In the genomic region with DNA sequence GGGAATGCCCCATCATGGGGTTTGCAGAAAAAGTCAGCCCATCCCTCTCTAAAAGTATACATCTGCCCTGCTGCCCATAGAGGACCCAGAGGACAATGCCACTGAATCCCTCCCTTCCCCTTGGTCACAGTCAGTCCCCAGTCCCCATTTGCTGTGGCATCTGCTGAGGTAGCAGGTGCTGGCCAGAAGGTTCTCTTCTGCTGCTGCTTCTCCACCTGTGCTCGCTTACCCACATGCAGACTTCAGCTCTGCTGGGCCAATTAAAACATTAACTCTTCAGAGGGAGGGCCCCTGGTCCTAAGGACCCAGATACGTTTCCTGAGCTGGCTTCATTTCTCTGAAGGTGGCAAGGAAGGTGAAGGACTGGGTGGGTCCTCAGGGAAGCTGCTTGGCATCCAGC, we compare ENCODE assay signal across 28 mouse cellular contexts.
DNase-seq lines count a peak whose midpoint lies in the region; ATAC-seq and TF ChIP-seq lines count a peak whose summit lies in the region.
"Had no signal": no experiment of that assay in that cellular context is flagged by ENCODE, and none has a peak within 500 bp of the region (broad histone marks: within the 10 kb centered on the region; RNA-seq: fewer than 3 reads in every experiment).

No protein-coding gene starts in this region.

- ATAC-seq in cerebellum, adult (ENCODE audit: insufficient number of reproducible peaks, low FRiP score, low TSS enrichment), result peak; percentile 65
- no peak for ATAC-seq in heart, embryonic 11.5 days (replicated peaks; ENCODE audit: insufficient number of reproducible peaks, low FRiP score, low TSS enrichment)
- ATAC-seq in intestine, postnatal 0 days, result no peak
- ATAC-seq: forebrain, embryonic 14.5 days; lung, postnatal 0 days had no signal

- H3K4me3 ChIP-seq in heart, embryonic 11.5 days (ENCODE audit: low read depth, low read length), result no peak overlapping the region
- H3K4me3 ChIP-seq in intestine, postnatal 0 days (ENCODE audit: low read depth, low read length), result no peak overlapping the region
- H3K4me3 ChIP-seq: embryonic facial prominence, embryonic 12.5 days; heart, embryonic 12.5 days; hindbrain, embryonic 15.5 days; left cerebral cortex, adult 2 months; limb, embryonic 15.5 days; liver, embryonic 13.5 days; megakaryocyte, embryonic 14.5 days had no signal

- no peak overlapping the region for H3K9ac ChIP-seq in heart, embryonic 11.5 days (ENCODE audit: low read depth, low read length)
- H3K9ac ChIP-seq in intestine, postnatal 0 days (ENCODE audit: low read depth, low read length), result no peak overlapping the region
- H3K9ac ChIP-seq: embryonic facial prominence, embryonic 12.5 days; heart, embryonic 12.5 days; hindbrain, embryonic 15.5 days; limb, embryonic 15.5 days; liver, embryonic 13.5 days had no signal

- 79% methylated on average over 2 of the region's 2 CpGs for WGBS in heart, embryonic 11.5 days (ENCODE audit: insufficient replicate concordance)
- WGBS in intestine, postnatal 0 days, result 65% methylated on average over 2 of the region's 2 CpGs

- H3K27ac ChIP-seq in heart, embryonic 11.5 days (ENCODE audit: low read depth, low read length), result no peak overlapping the region
- no peak overlapping the region for H3K27ac ChIP-seq in intestine, postnatal 0 days (ENCODE audit: low read depth, low read length)
- H3K27ac ChIP-seq: embryonic facial prominence, embryonic 12.5 days; hindbrain, embryonic 15.5 days; kidney, postnatal 0 days; left cerebral cortex, adult 2 months; limb, embryonic 15.5 days; liver, embryonic 13.5 days had no signal

- H3K9me3 ChIP-seq in heart, embryonic 11.5 days (replicated peaks; ENCODE audit: control insufficient read depth, low read length), result no peaks in the 10 kb centered on the region
- no peaks in the 10 kb centered on the region for H3K9me3 ChIP-seq in intestine, postnatal 0 days (ENCODE audit: control insufficient read depth)
- H3K9me3 ChIP-seq: embryonic facial prominence, embryonic 12.5 days; heart, embryonic 12.5 days; hindbrain, embryonic 15.5 days; limb, embryonic 15.5 days; liver, embryonic 13.5 days; megakaryocyte, embryonic 14.5 days had no signal

- no peak overlapping the region for H3K4me2 ChIP-seq in heart, embryonic 11.5 days
- H3K4me2 ChIP-seq in intestine, postnatal 0 days (replicated peaks; ENCODE audit: low read depth), result no peak overlapping the region
- H3K4me2 ChIP-seq: embryonic facial prominence, embryonic 12.5 days; heart, embryonic 12.5 days; hindbrain, embryonic 15.5 days; limb, embryonic 15.5 days; liver, embryonic 13.5 days had no signal

- H3K27me3 ChIP-seq in heart, embryonic 11.5 days (ENCODE audit: control insufficient read depth, insufficient read depth, low read length), result no peaks in the 10 kb centered on the region
- H3K27me3 ChIP-seq in intestine, postnatal 0 days (replicated peaks; ENCODE audit: control insufficient read depth, insufficient read depth, low read length), result no peaks in the 10 kb centered on the region
- H3K27me3 ChIP-seq: embryonic facial prominence, embryonic 12.5 days; heart, embryonic 12.5 days; hindbrain, embryonic 15.5 days; limb, embryonic 15.5 days; liver, embryonic 13.5 days had no signal

- peak; percentile 91 for DNase-seq in brain, adult 2 months (ENCODE audit: low read depth, low spot score)
- peak; percentile 75 for DNase-seq in cerebellum, adult 8-10 months
- DNase-seq in cerebellum, postnatal 25 days, result peak; percentile 80
- no peak for DNase-seq in spleen, postnatal 36 days (ENCODE audit: low spot score in 2 of 2)
- DNase-seq: adrenal gland, postnatal 25 days; B cell, adult 2 months; embryo, embryonic 11 days; gastrocnemius, postnatal 25 days; heart, adult 11 months; kidney, adult 2 months; liver, embryonic 13.5 days; lung, adult 18-20 months; lung, postnatal 4 days; midbrain, embryonic 14.5 days; right cerebral cortex, postnatal 14 days; thymus, postnatal 14 days had no signal

- no peak for TF ChIP-seq CTCF in intestine, postnatal 0 days (IDR thresholded peaks at IDR 0.05; ENCODE audit: low read depth)

- peaks cover 20% of the 10 kb centered on the region for H3K4me1 ChIP-seq in heart, embryonic 11.5 days (ENCODE audit: control insufficient read depth, insufficient read depth, low read length)
- H3K4me1 ChIP-seq in intestine, postnatal 0 days (replicated peaks; ENCODE audit: control insufficient read depth, insufficient read depth, low read length), result no peaks in the 10 kb centered on the region

- no peaks in the 10 kb centered on the region for H3K36me3 ChIP-seq in heart, embryonic 11.5 days (ENCODE audit: control insufficient read depth, insufficient read depth, low read length)
- H3K36me3 ChIP-seq in intestine, postnatal 0 days (ENCODE audit: control insufficient read depth, insufficient read depth), result no peaks in the 10 kb centered on the region
- H3K36me3 ChIP-seq: embryonic facial prominence, embryonic 12.5 days; heart, embryonic 12.5 days; hindbrain, embryonic 15.5 days; limb, embryonic 15.5 days; liver, embryonic 13.5 days had no signal

Comparison
In these comparisons a context has a peak if more than half of its experiments do, and no peak if none do; other contexts are left out.
1. DNase-seq: peak in brain, adult 2 months (single experiment), cerebellum, adult 8-10 months (single experiment) and cerebellum, postnatal 25 days (2 of 2); none in spleen, postnatal 36 days (0 of 2).